Mouse (Mus musculus) forebrain, embryonic 13.5 days (tissue): ENCODE measurements around the gene Cd6. TPM values are rescaled to one million over a fixed set of nuclear protein-coding genes. Genes with fewer than 3 reads are reported as not detected.

Experiments used
- ATAC-seq: fragments of 200-750 bp; cut with Nextera tagmentation; 2 replicates; pipeline ENCODE4 v1.8.0; 2017
- H3K27ac ChIP-seq: fragments of 300-500 bp; sonication (generic); 2 replicates; pipeline ENCODE4 v1.5.1; 2015; ENCODE audit warnings: inconsistent platforms, mild to moderate bottlenecking, moderate library complexity
- H3K27me3 ChIP-seq: fragments of 300-500 bp; sonication (generic); 2 replicates; pipeline ENCODE4 v1.6.1; 2015; ENCODE audit warnings: mild to moderate bottlenecking, inconsistent platforms
- H3K36me3 ChIP-seq: fragments of 300-500 bp; sonication (generic); 2 replicates; pipeline ENCODE4 v1.6.1; 2015; ENCODE audit warnings: mild to moderate bottlenecking, inconsistent platforms; ENCODE audit not compliant: poor library complexity, severe bottlenecking
- H3K4me1 ChIP-seq: fragments of 300-500 bp; sonication (generic); 2 replicates; pipeline ENCODE4 v1.6.1; 2015; ENCODE audit warnings: inconsistent platforms
- H3K4me2 ChIP-seq: fragments of 300-500 bp; sonication (generic); 2 replicates; pipeline ENCODE4 v1.6.1; 2015; ENCODE audit warnings: inconsistent platforms, mild to moderate bottlenecking, moderate library complexity
- H3K4me3 ChIP-seq: fragments of 300-500 bp; sonication (generic); 2 replicates; pipeline ENCODE4 v1.5.1; 2015; ENCODE audit warnings: mild to moderate bottlenecking, inconsistent platforms
- H3K9ac ChIP-seq: fragments of 300-500 bp; sonication (generic); 2 replicates; pipeline ENCODE4 v1.6.1; 2015; ENCODE audit warnings: mild to moderate bottlenecking, inconsistent platforms
- H3K9me3 ChIP-seq: fragments of 300-500 bp; sonication (generic); replicated peaks from 2 replicates; pipeline ENCODE4 v1.6.1; 2016; ENCODE audit warnings: inconsistent platforms
- WGBS: fragments of 180-500 bp; shearing (Covaris S2); methylation state at CpG from one replicate; pipeline ENCODE4 v1.1.7; 2015; 5-methylcytosine and 5-hydroxymethylcytosine counted together
- polyA plus RNA-seq: library from polyadenylated mRNA; unstranded; fragments of >200 nt; fragmentation: Nextera tagmentation; extraction: Ambion mirVana; gene quantifications from 2 replicates; pipeline ENCODE4 v1.2.1, GENCODE M21; 2015

The Cd6 gene
- polyA plus RNA-seq, 1 experiment from 2014 or later, result not detected

GRCm38 (mm10) chr19:10752646-10753045 is 77.2 kb downstream of the Cd6 start:
- no peak overlapping the region for H3K4me3 ChIP-seq
- no peak overlapping the region for H3K9ac ChIP-seq
- no peaks in the 10 kb centered on the region for H3K27me3 ChIP-seq
- no peaks in the 10 kb centered on the region for H3K36me3 ChIP-seq
- H3K4me2 ChIP-seq, result no peak overlapping the region
- 94% methylated on average over 5 of the region's 5 CpGs for WGBS
- H3K4me1 ChIP-seq, result no peaks in the 10 kb centered on the region
- H3K9me3 ChIP-seq, result no peaks in the 10 kb centered on the region
- no peak overlapping the region for H3K27ac ChIP-seq
- ATAC-seq, result no peak

DNA sequence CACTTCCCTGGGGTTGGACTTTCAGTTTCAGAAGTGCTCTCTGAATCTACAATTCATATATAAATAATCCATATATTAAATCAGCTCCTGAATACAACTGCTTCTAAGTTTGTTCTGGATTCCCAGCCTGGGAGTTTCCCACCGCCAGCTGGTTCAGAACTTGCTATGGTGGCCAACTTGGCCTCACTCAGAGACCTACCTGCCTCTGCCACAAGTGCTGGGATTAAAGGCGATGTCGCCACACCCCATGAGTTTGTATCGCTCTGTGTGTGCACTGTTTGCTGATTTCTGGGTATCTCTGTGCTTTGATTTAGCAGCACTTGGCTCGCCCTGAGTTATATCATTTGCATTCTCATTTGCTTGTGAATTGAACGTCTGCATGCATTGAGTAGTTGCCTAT is 77.8 kb downstream of the Cd6 start:
- Histone ChIP-seq H3K4me3 (no peak overlapping the region), H3K4me1 (no peaks in the 10 kb centered on the region), H3K27ac (no peak overlapping the region), H3K9ac (no peak overlapping the region), H3K27me3 (no peaks in the 10 kb centered on the region), H3K4me2 (no peak overlapping the region), H3K9me3 (no peaks in the 10 kb centered on the region), H3K36me3 (no peaks in the 10 kb centered on the region)
- no peak for ATAC-seq
- WGBS, result 86% methylated on average over 6 of the region's 6 CpGs

- Histone ChIP-seq H3K4me3 (no peak overlapping the region), H3K9ac (no peak overlapping the region), H3K27ac (no peak overlapping the region), H3K36me3 (no peaks in the 10 kb centered on the region), H3K4me2 (no peak overlapping the region), H3K9me3 (no peaks in the 10 kb centered on the region), H3K4me1 (no peaks in the 10 kb centered on the region), H3K27me3 (no peaks in the 10 kb centered on the region)
- no peak for ATAC-seq
- 84% methylated on average over 1 of the region's 1 CpGs for WGBS
Observed at GRCm38 (mm10) chr19:10751607-10752006, 78.3 kb downstream of the Cd6 start.

DNA sequence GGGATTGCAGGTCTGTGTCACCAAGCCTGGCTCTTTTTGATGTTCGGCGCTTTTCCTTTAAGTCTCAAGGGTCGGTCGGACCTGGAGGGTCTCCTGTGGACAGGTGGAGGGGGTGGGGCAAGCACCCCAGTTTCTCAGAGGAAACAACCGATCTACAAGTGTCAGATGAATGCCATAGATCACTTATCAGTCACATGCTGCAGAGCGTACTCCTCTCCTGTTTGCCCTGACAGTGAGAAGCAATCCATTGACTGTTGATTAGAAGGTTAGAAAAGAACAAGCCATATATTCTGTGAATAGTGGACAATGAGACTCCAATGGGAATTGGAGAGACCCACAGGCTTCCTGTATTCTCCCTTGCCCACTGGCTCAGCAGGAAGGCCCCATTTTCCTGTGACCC is 79.7 kb downstream of the Cd6 start:
- Histone ChIP-seq H3K4me2 (no peak overlapping the region), H3K9ac (no peak overlapping the region), H3K4me1 (no peaks in the 10 kb centered on the region), H3K4me3 (no peak overlapping the region), H3K27ac (no peak overlapping the region), H3K9me3 (no peaks in the 10 kb centered on the region), H3K36me3 (no peaks in the 10 kb centered on the region), H3K27me3 (no peaks in the 10 kb centered on the region)
- ATAC-seq, result no peak
- WGBS, result 88% methylated on average over 6 of the region's 6 CpGs

DNA sequence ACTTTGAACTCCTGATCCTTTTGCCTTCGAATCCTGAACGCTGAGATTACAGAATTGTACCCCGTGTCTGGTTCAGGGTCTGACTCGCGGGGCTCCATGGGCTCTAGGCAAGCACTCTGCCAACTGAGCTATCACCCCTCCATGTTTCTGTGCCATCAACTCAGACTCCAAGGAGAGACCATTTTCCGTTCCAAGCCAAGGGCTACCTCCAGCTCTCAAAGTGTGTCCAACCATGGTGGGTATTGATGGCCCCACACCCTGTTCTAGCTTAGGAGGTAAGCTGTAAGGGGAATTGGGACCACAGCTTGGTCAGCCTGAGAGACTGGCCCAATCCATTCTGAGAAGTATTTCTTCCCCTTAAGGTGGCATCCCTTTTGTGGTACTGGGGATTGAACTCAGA is 80.6 kb downstream of the Cd6 start:
- Histone ChIP-seq H3K4me2 (no peak overlapping the region), H3K36me3 (no peaks in the 10 kb centered on the region), H3K9me3 (no peaks in the 10 kb centered on the region), H3K4me1 (no peaks in the 10 kb centered on the region), H3K27me3 (no peaks in the 10 kb centered on the region), H3K27ac (no peak overlapping the region), H3K4me3 (no peak overlapping the region), H3K9ac (no peak overlapping the region)
- no peak for ATAC-seq
- WGBS, result 85% methylated on average over 6 of the region's 6 CpGs

GRCm38 (mm10) chr19:10748401-10749102 is 81.3 kb downstream of the Cd6 start:
- no peak overlapping the region for H3K27ac ChIP-seq
- H3K36me3 ChIP-seq, result no peaks in the 10 kb centered on the region
- H3K9me3 ChIP-seq, result no peaks in the 10 kb centered on the region
- no peak overlapping the region for H3K4me3 ChIP-seq
- H3K4me1 ChIP-seq, result no peaks in the 10 kb centered on the region
- no peak for ATAC-seq
- 51% methylated on average over 11 of the region's 11 CpGs for WGBS
- no peak overlapping the region for H3K4me2 ChIP-seq
- H3K27me3 ChIP-seq, result no peaks in the 10 kb centered on the region
- no peak overlapping the region for H3K9ac ChIP-seq

GRCm38 (mm10) chr19:10747718-10748117 is 82.1 kb downstream of the Cd6 start:
- Histone ChIP-seq H3K4me3 (no peak overlapping the region), H3K9me3 (no peaks in the 10 kb centered on the region), H3K27me3 (no peaks in the 10 kb centered on the region), H3K4me2 (no peak overlapping the region), H3K27ac (no peak overlapping the region), H3K4me1 (no peaks in the 10 kb centered on the region), H3K9ac (no peak overlapping the region), H3K36me3 (no peaks in the 10 kb centered on the region)
- ATAC-seq, result no peak
- WGBS, result 88% methylated on average over 6 of the region's 6 CpGs

- Histone ChIP-seq H3K4me2 (no peak overlapping the region), H3K4me3 (no peak overlapping the region), H3K36me3 (no peaks in the 10 kb centered on the region), H3K9ac (no peak overlapping the region), H3K27me3 (no peaks in the 10 kb centered on the region), H3K27ac (no peak overlapping the region), H3K4me1 (no peaks in the 10 kb centered on the region), H3K9me3 (no peaks in the 10 kb centered on the region)
- ATAC-seq, result no peak
- WGBS, result 85% methylated on average over 7 of the region's 7 CpGs
Observed at GRCm38 (mm10) chr19:10747182-10747581, 82.7 kb downstream of the Cd6 start.

- no peak overlapping the region for H3K9ac ChIP-seq
- no peak overlapping the region for H3K4me2 ChIP-seq
- no peak overlapping the region for H3K4me3 ChIP-seq
- 79% methylated on average over 3 of the region's 3 CpGs for WGBS
- no peaks in the 10 kb centered on the region for H3K4me1 ChIP-seq
- no peaks in the 10 kb centered on the region for H3K27me3 ChIP-seq
- H3K36me3 ChIP-seq, result no peaks in the 10 kb centered on the region
- no peaks in the 10 kb centered on the region for H3K9me3 ChIP-seq
- no peak overlapping the region for H3K27ac ChIP-seq
- ATAC-seq, result no peak
Observed at GRCm38 (mm10) chr19:10742565-10742964, 87.3 kb downstream of the Cd6 start.

GRCm38 (mm10) chr19:10742145-10742544 is 87.7 kb downstream of the Cd6 start:
- Histone ChIP-seq H3K4me2 (no peak overlapping the region), H3K9me3 (no peaks in the 10 kb centered on the region), H3K4me3 (no peak overlapping the region), H3K27me3 (no peaks in the 10 kb centered on the region), H3K4me1 (no peaks in the 10 kb centered on the region), H3K36me3 (no peaks in the 10 kb centered on the region), H3K27ac (no peak overlapping the region), H3K9ac (no peak overlapping the region)
- no peak for ATAC-seq
- 91% methylated on average over 6 of the region's 6 CpGs for WGBS

DNA sequence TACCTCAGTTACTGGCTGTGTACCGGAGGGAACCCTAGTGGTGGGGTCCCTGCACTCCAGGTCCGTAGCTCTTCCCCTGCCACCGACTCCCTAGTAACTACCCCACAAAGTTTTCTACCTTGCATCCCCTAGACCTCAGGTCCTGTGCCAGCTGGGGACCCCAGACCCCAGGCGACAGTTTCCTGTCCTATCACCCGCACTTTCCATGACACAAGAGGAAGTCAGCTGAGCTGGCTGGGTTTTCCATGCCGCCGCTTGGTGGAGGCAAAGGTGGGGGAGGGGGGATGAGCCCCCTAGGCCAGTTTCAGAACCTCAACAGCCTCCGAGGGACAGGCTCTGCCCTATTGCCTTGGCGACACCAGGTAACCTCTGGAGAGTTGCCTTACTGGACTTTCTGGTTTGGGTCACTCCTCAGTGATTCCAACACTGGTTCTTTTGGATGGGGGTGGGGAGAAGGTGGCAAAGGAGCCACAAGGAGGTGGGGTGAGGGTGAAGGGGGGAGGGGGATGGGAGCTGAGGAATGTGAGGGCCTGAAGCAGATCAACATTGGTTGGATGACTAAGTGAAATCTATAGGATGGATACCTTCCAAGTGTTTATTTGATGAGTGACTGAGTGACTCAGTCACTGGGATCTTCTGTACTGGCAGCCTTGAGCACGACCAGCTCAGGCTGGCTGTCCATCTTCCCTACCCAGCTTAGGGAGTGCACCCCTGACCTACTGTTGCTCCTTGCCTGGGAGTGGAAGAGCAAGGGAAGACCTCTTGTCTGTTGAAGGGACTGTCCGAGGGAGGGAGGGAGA is 89.0 kb downstream of the Cd6 start:
- no peaks in the 10 kb centered on the region for H3K9me3 ChIP-seq
- no peak for ATAC-seq
- H3K27ac ChIP-seq, result no peak overlapping the region
- H3K4me3 ChIP-seq, result no peak overlapping the region
- WGBS, result 51% methylated on average over 11 of the region's 11 CpGs
- no peak overlapping the region for H3K4me2 ChIP-seq
- H3K4me1 ChIP-seq, result no peaks in the 10 kb centered on the region
- no peaks in the 10 kb centered on the region for H3K27me3 ChIP-seq
- no peak overlapping the region for H3K9ac ChIP-seq
- H3K36me3 ChIP-seq, result no peaks in the 10 kb centered on the region

GRCm38 (mm10) chr19:10739916-10740315 is 89.9 kb downstream of the Cd6 start:
- H3K4me1 ChIP-seq, result no peaks in the 10 kb centered on the region
- no peak for ATAC-seq
- H3K9ac ChIP-seq, result no peak overlapping the region
- H3K9me3 ChIP-seq, result no peaks in the 10 kb centered on the region
- no peaks in the 10 kb centered on the region for H3K36me3 ChIP-seq
- no peaks in the 10 kb centered on the region for H3K27me3 ChIP-seq
- no peak overlapping the region for H3K27ac ChIP-seq
- WGBS, result 93% methylated on average over 4 of the region's 4 CpGs
- H3K4me3 ChIP-seq, result no peak overlapping the region
- no peak overlapping the region for H3K4me2 ChIP-seq
